Mouse (Mus musculus) midbrain, embryonic 10.5 days (tissue): ENCODE results near the gene Calm2. TPM values are rescaled to one million over a fixed set of nuclear protein-coding genes. Genes with fewer than 3 reads are reported as not detected.

ENCODE experiments used
- DNase-seq: peaks from one replicate; pipeline ENCODE4 v3.0.0-alpha.2; 2017; ENCODE audit warnings: low spot score
- H3K27ac ChIP-seq: fragments of 300-500 bp; sonication (generic); replicated peaks from 2 replicates; pipeline ENCODE4 v1.5.1; 2016; ENCODE audit warnings: mild to moderate bottlenecking
- H3K27me3 ChIP-seq: fragments of 300-500 bp; sonication (generic); 2 replicates; pipeline ENCODE4 v1.6.1; 2016; ENCODE audit warnings: low read depth, mild to moderate bottlenecking; ENCODE audit not compliant: poor library complexity, severe bottlenecking
- H3K36me3 ChIP-seq: fragments of 300-500 bp; sonication (generic); 2 replicates; pipeline ENCODE4 v1.6.1; 2016; ENCODE audit warnings: mild to moderate bottlenecking, moderate library complexity
- H3K4me1 ChIP-seq: fragments of 300-500 bp; sonication (generic); 2 replicates; pipeline ENCODE4 v1.6.1; 2016
- H3K4me3 ChIP-seq: fragments of 300-500 bp; sonication (generic); 2 replicates; pipeline ENCODE4 v1.5.1; 2016; ENCODE audit warnings: mild to moderate bottlenecking, moderate library complexity
- H3K9me3 ChIP-seq: fragments of 300-500 bp; sonication (generic); replicated peaks from 2 replicates; pipeline ENCODE4 v1.6.1; 2016; ENCODE audit warnings: mild to moderate bottlenecking
- whole genome bisulfite sequencing: fragments of 180-500 bp; shearing (Covaris S2); methylation state at CpG from one replicate; pipeline ENCODE4 v1.1.7; 2016; 5-methylcytosine and 5-hydroxymethylcytosine counted together
- polyA plus RNA-seq: library from polyadenylated mRNA; unstranded; fragments of >200 nt; fragmentation: Nextera tagmentation; extraction: Ambion mirVana; gene quantifications from 2 replicates; pipeline ENCODE4 v1.2.1, GENCODE M21; 2016

Gene Calm2
- polyA plus RNA-seq, 1 experiment from 2014 or later, result 1,154 TPM

DNA sequence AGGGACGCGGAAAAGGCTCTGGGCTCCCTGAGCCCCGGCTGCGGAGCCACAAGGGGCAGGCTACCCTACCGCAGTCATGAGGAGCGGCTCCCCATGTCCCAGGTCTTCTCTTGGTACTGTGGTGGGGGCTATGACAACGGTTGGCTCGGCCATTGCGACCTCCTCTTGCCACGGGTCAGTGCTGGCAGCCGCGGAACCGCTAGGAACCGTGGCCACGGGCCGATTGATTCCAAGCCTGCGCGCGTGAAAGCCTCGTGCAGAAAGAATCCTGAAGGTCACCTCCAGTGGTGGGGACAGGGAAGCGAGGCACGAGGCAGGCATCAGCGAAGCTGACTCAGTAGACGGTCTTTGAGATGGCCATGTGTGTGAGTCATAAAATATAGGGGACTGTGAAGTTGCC lies 19.2 kb downstream of the Calm2 start, which contains the start of gene Stpg4:
Gene Stpg4, minus strand, starts transcription at position 231 of the 400 bp plus-strand sequence.
- no peaks in the 10 kb centered on the region for H3K27me3 ChIP-seq
- no peak within 1 kb of the TSS for H3K27ac ChIP-seq
- peak; percentile 27 for DNase-seq
- no peaks in the 10 kb centered on the region for H3K9me3 ChIP-seq
- peaks cover 7% of the 10 kb centered on the region for H3K4me1 ChIP-seq
- peak within 1 kb of the TSS; percentile 17; the same call in 1 of the 2 replicates for H3K4me3 ChIP-seq
- 46% methylated on average over 24 of the region's 24 CpGs for WGBS
- H3K36me3 ChIP-seq, result peaks cover 53% of the 10 kb centered on the region

DNA sequence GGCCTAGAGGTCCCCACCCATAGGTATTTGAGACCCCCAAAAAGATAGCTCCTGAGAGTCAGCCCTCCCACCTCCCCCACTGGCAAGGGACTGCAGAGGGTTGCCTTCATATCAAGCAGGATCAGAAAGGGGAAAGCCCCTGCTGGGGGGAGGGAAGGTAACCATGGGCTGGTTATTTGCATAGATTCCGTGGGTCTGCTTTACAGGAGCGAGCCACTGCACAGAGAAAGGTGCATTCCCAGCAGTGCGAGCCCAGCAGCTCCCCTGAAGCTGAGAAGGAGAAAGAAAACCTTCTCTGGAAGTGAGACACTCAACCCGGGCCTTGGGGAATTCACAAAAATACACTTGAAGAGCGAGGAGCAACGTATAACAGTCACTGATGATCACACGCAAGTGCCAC lies 28.7 kb downstream of the Calm2 start:
- Histone ChIP-seq H3K27ac (no peak overlapping the region), H3K4me3 (no peak overlapping the region), H3K36me3 (no peaks in the 10 kb centered on the region), H3K4me1 (no peaks in the 10 kb centered on the region), H3K9me3 (no peaks in the 10 kb centered on the region), H3K27me3 (no peaks in the 10 kb centered on the region)
- WGBS, result 82% methylated on average over 7 of the region's 7 CpGs
- no peak for DNase-seq

DNA sequence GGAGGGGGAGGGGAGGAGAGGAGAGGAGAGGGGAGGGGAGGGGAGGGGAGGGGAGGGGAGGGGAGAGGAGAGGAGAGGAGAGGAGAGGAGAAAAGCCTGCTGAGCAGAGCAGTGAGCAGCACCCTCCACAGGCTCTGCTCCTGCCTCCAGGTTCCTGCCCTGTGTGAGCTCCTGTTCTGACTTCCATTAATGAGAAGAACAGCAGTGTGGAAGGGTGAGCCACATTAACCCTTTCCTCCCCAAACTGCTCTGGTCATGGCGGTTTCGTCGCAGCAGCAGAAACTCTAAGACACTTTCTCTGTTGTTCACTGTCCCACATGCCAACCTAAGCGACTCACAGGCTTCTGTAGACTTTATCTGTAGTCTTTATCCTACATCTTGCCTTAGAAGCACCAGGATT lies 40.1 kb downstream of the Calm2 start:
- Histone ChIP-seq H3K4me1 (no peaks in the 10 kb centered on the region), H3K27ac (no peak overlapping the region), H3K36me3 (no peaks in the 10 kb centered on the region), H3K4me3 (no peak overlapping the region), H3K27me3 (no peaks in the 10 kb centered on the region), H3K9me3 (no peaks in the 10 kb centered on the region)
- no peak for DNase-seq
- 86% methylated on average over 4 of the region's 4 CpGs for WGBS

GRCm38 (mm10) chr17:87405576-87405975 lies 41.2 kb downstream of the Calm2 start:
- Histone ChIP-seq H3K4me1 (no peaks in the 10 kb centered on the region), H3K9me3 (no peaks in the 10 kb centered on the region), H3K27ac (no peak overlapping the region), H3K36me3 (no peaks in the 10 kb centered on the region), H3K4me3 (no peak overlapping the region), H3K27me3 (no peaks in the 10 kb centered on the region)
- DNase-seq, result no peak
- WGBS, result 84% methylated on average over 11 of the region's 11 CpGs

DNA sequence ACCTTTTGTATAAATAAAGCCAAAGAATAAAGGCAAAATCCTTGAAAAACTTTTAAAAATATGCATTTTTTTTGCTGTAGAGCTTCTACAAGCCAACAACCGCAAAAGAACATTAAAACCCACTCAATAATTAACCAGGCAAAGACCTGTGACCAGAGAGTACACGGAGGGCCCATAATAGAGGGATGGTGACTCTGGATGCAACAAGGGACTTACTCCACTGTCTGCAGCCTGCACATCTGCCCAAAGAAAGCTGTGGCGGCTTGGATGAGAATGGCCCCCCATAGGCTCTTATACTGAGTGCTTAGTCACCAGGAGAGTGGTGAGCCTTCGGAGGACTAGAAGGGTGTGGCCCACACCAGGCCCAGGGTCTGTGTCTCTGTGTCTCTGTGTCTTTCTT lies 43.3 kb downstream of the Calm2 start:
- WGBS, result 81% methylated on average over 4 of the region's 4 CpGs
- no peaks in the 10 kb centered on the region for H3K36me3 ChIP-seq
- H3K9me3 ChIP-seq, result no peaks in the 10 kb centered on the region
- no peak overlapping the region for H3K27ac ChIP-seq
- peaks cover 5% of the 10 kb centered on the region for H3K4me1 ChIP-seq
- no peak for DNase-seq
- no peaks in the 10 kb centered on the region for H3K27me3 ChIP-seq
- H3K4me3 ChIP-seq, result no peak overlapping the region

- H3K27me3 ChIP-seq, result no peaks in the 10 kb centered on the region
- H3K9me3 ChIP-seq, result no peaks in the 10 kb centered on the region
- DNase-seq, result no peak
- peaks cover 7% of the 10 kb centered on the region for H3K4me1 ChIP-seq
- no peaks in the 10 kb centered on the region for H3K36me3 ChIP-seq
- H3K4me3 ChIP-seq, result no peak overlapping the region
- 89% methylated on average over 11 of the region's 11 CpGs for WGBS
- H3K27ac ChIP-seq, result no peak overlapping the region
These were observed 44.3 kb downstream of the Calm2 start for GRCm38 (mm10) chr17:87402444-87402843.

DNA sequence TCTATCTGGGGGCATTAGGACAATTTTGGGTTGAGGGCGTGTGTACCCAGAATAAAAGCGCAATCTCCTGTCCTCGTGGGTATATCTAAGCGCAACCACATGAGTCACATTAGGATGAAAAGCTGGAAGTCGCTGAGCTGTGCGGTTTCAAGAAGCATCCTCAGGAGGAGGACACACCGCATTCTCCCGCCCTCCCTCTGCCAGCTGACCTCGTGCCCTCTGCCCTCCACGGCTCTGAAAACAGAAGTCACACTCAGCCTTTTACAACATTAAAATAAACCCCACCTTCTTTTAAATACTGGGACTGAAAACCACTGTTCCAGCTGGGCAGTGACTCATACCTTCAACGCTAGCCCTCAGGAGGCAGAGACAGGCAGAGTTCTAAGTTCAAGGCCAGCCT lies 49.6 kb downstream of the Calm2 start:
- no peak for DNase-seq
- Histone ChIP-seq H3K27me3 (no peaks in the 10 kb centered on the region), H3K36me3 (no peaks in the 10 kb centered on the region), H3K27ac (no peak overlapping the region), H3K4me1 (peaks cover 14% of the 10 kb centered on the region), H3K9me3 (no peaks in the 10 kb centered on the region), H3K4me3 (no peak overlapping the region)
- WGBS, result 72% methylated on average over 11 of the region's 11 CpGs

DNA sequence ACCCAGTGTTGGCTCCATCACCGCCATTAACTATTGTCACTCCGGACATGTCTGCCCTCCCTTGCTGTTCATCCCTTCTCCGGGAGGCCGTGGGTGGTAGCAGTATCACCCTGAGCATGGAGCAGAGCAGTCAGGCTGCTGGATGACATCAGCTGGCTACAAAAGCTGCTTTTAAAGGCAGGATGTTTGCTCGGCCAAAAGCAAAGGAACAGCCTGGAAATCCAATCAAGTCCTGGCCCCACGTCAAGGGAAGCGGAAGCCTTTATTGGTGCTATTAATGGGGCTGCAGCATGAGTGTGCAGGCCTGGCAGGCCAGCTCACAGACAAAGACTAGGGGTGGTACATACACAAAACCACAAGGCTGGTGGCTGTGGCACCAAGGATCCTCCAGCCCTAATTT lies 55.5 kb downstream of the Calm2 start:
- Histone ChIP-seq H3K4me3 (no peak overlapping the region), H3K27ac (no peak overlapping the region), H3K27me3 (no peaks in the 10 kb centered on the region), H3K4me1 (peaks cover 8% of the 10 kb centered on the region; the same call in 1 of the 2 replicates), H3K9me3 (no peaks in the 10 kb centered on the region), H3K36me3 (no peaks in the 10 kb centered on the region)
- no peak for DNase-seq
- WGBS, result 78% methylated on average over 7 of the region's 7 CpGs

- Histone ChIP-seq H3K36me3 (no peaks in the 10 kb centered on the region), H3K27me3 (no peaks in the 10 kb centered on the region), H3K9me3 (no peaks in the 10 kb centered on the region), H3K4me1 (peaks cover 9% of the 10 kb centered on the region), H3K27ac (no peak overlapping the region; the same call in 1 of the 2 replicates), H3K4me3 (no peak overlapping the region)
- no peak for DNase-seq
- WGBS, result 59% methylated on average over 5 of the region's 5 CpGs
These were observed 59.7 kb downstream of the Calm2 start for GRCm38 (mm10) chr17:87387068-87387467.

- no peak overlapping the region for H3K27ac ChIP-seq
- no peak for DNase-seq
- no peaks in the 10 kb centered on the region for H3K9me3 ChIP-seq
- H3K36me3 ChIP-seq, result no peaks in the 10 kb centered on the region
- no peaks in the 10 kb centered on the region for H3K27me3 ChIP-seq
- 83% methylated on average over 3 of the region's 3 CpGs for WGBS
- no peak overlapping the region for H3K4me3 ChIP-seq
- peaks cover 13% of the 10 kb centered on the region for H3K4me1 ChIP-seq
These were observed 60.9 kb downstream of the Calm2 start for GRCm38 (mm10) chr17:87385835-87386234.

Other genes starting within 250 kb of the Calm2 start
- gene Mcfd2, start 181.0 kb downstream of the Calm2 start, polyA plus RNA-seq, result 79.7 and 86.6 TPM in 2 replicates
- 3.5 and 5.4 TPM in 2 replicates for gene Ttc7, start 164.0 kb downstream of the Calm2 start, polyA plus RNA-seq
- not detected in 2 replicates for gene Stpg4, start 19.2 kb downstream of the Calm2 start, polyA plus RNA-seq
- gene Epcam, start 189.0 kb upstream of the Calm2 start, polyA plus RNA-seq, result 8.3 and 11.8 TPM in 2 replicates
- 135 and 141 TPM in 2 replicates for gene Msh2, start 225.4 kb upstream of the Calm2 start, polyA plus RNA-seq